Comparison of ENCODE assay signal across 9 mouse cellular contexts in the genomic region with DNA sequence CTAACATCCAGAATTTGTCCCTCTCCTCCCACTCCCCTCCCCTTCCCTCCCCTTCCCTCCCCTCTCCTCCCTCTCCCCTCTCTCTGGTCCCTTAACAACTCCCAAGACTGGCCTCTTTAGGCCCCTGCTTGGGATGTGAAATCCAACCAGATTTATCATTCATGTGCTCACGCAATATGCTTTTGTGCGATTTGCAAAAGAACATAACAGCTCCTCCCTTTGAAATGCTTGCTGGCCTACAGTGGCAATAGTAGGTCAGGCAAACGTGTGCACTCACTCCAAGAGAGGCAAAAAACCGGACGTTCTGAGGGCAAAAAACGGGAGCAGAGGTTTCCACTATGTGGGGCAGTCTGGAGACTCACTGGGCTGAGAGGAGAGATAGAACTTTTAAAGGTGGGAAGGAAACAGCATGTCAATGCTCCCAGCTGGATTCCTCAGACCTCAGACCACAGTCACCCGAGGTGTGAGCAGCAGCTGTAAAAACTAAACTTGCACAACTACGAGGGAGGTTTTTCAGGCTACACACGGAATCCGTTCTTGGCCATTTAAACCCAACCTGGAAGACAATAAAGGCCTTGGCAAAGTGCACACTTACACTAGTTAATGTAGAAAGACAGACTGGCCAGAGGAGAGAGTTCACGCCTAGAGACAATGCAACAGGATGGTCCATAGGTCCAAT. TPM values are rescaled to one million over a fixed set of nuclear protein-coding genes. Genes with fewer than 3 reads are reported as not detected.
DNase-seq lines count a peak whose midpoint lies in the region; ATAC-seq lines count a peak whose summit lies in the region.
"Had no signal": no experiment of that assay in that cellular context is flagged by ENCODE, and none has a peak within 500 bp of the region (broad histone marks: within the 10 kb centered on the region; RNA-seq: fewer than 3 reads in every experiment).

No protein-coding gene starts in this region.

- peak overlapping the region; percentile 90 for H3K9ac ChIP-seq in kidney, embryonic 16.5 days (replicated peaks; ENCODE audit: low read length)
- peak overlapping the region; percentile 78 for H3K9ac ChIP-seq in intestine, embryonic 15.5 days
- no peak overlapping the region for H3K9ac ChIP-seq in midbrain, embryonic 16.5 days (ENCODE audit: low read depth, low read length)

- H3K27me3 ChIP-seq in kidney, embryonic 16.5 days (ENCODE audit: insufficient read depth, low read length) = no peaks in the 10 kb centered on the region
- peaks cover 14% of the 10 kb centered on the region for H3K27me3 ChIP-seq in embryonic facial prominence, embryonic 10.5 days (replicated peaks; ENCODE audit: low read depth, poor library complexity, severe bottlenecking)
- H3K27me3 ChIP-seq in intestine, embryonic 15.5 days (replicated peaks) = no peaks in the 10 kb centered on the region
- no peaks in the 10 kb centered on the region for H3K27me3 ChIP-seq in midbrain, embryonic 16.5 days (ENCODE audit: control insufficient read depth, insufficient read depth, low read depth, low read length)

- WGBS in kidney, embryonic 16.5 days = 18% methylated on average over 11 of the region's 11 CpGs
- WGBS in embryonic facial prominence, embryonic 10.5 days = 29% methylated on average over 11 of the region's 11 CpGs
- 33% methylated on average over 11 of the region's 11 CpGs for WGBS in intestine, embryonic 15.5 days
- 32% methylated on average over 11 of the region's 11 CpGs for WGBS in midbrain, embryonic 16.5 days

- intact Hi-C loops in gastrocnemius, postnatal 14 days (cut with DNase I; ENCODE audit: low total_unique reads) = no loop called here

- DNase-seq in kidney, postnatal 14 days = no peak
- peak; percentile 13 for DNase-seq in embryonic facial prominence, embryonic 10.5 days (ENCODE audit: low spot score)
- DNase-seq in gastrocnemius, postnatal 14 days = no peak
- DNase-seq in ovary, postnatal 10 days (ENCODE audit: low spot score) = no peak

- peaks cover 30% of the 10 kb centered on the region for H3K4me1 ChIP-seq in kidney, embryonic 16.5 days (ENCODE audit: insufficient read depth, low read length)
- peaks cover 22% of the 10 kb centered on the region for H3K4me1 ChIP-seq in embryonic facial prominence, embryonic 10.5 days
- H3K4me1 ChIP-seq in intestine, embryonic 15.5 days (replicated peaks) = 0 out of 2 replicates have a peak, but pooled peaks cover 9% of the 10 kb centered on the region
- H3K4me1 ChIP-seq in midbrain, embryonic 16.5 days (ENCODE audit: control insufficient read depth, insufficient read depth, low read length) = peaks cover 10% of the 10 kb centered on the region

- no peaks in the 10 kb centered on the region for H3K9me3 ChIP-seq in kidney, embryonic 16.5 days (ENCODE audit: low read length)
- H3K9me3 ChIP-seq in embryonic facial prominence, embryonic 10.5 days = no peaks in the 10 kb centered on the region
- H3K9me3 ChIP-seq in intestine, embryonic 15.5 days = no peaks in the 10 kb centered on the region
- no peaks in the 10 kb centered on the region for H3K9me3 ChIP-seq in midbrain, embryonic 16.5 days (replicated peaks; ENCODE audit: control insufficient read depth, low read length, poor library complexity, severe bottlenecking)

- no peaks in the 10 kb centered on the region for H3K36me3 ChIP-seq in kidney, embryonic 16.5 days (ENCODE audit: insufficient read depth, low read length)
- H3K36me3 ChIP-seq in embryonic facial prominence, embryonic 10.5 days (replicated peaks) = no peaks in the 10 kb centered on the region
- H3K36me3 ChIP-seq in intestine, embryonic 15.5 days = no peaks in the 10 kb centered on the region
- H3K36me3 ChIP-seq in midbrain, embryonic 16.5 days (ENCODE audit: control insufficient read depth, insufficient read depth, low read length) = no peaks in the 10 kb centered on the region

- H3K27ac ChIP-seq in kidney, embryonic 16.5 days (ENCODE audit: low read length) = peak overlapping the region; percentile 94
- peak overlapping the region; percentile 88; the same call in 1 of the 2 replicates for H3K27ac ChIP-seq in embryonic facial prominence, embryonic 10.5 days (replicated peaks)
- peak overlapping the region; percentile 86 for H3K27ac ChIP-seq in intestine, embryonic 15.5 days
- no peak overlapping the region; the same call in 1 of the 2 replicates for H3K27ac ChIP-seq in midbrain, embryonic 16.5 days (ENCODE audit: low read length)

- peak; percentile 6; the same call in 1 of the 2 replicates for ATAC-seq in kidney, embryonic 16.5 days (ENCODE audit: low FRiP score, low TSS enrichment)
- ATAC-seq in intestine, embryonic 15.5 days = 0 out of 2 replicates have a peak, but pooled peaks have one; percentile 1
- ATAC-seq in midbrain, embryonic 16.5 days = no peak
- ATAC-seq in megakaryocyte progenitor cell, adult 5-6 weeks (replicated peaks; ENCODE audit: poor library complexity) = no peak

- peak overlapping the region; percentile 89 for H3K4me2 ChIP-seq in kidney, embryonic 16.5 days (replicated peaks; ENCODE audit: low read depth, low read length)
- H3K4me2 ChIP-seq in intestine, embryonic 15.5 days (replicated peaks) = peak overlapping the region; percentile 95
- H3K4me2 ChIP-seq in midbrain, embryonic 16.5 days (ENCODE audit: low read length) = peak overlapping the region; percentile 96

- H3K4me3 ChIP-seq in kidney, embryonic 16.5 days (ENCODE audit: low read length) = peak overlapping the region; percentile 84
- H3K4me3 ChIP-seq in embryonic facial prominence, embryonic 10.5 days = peak overlapping the region; percentile 88
- H3K4me3 ChIP-seq in intestine, embryonic 15.5 days (replicated peaks) = peak overlapping the region; percentile 79
- H3K4me3 ChIP-seq in midbrain, embryonic 16.5 days (ENCODE audit: low read depth, low read length) = peak overlapping the region; percentile 89

RNA-seq across cellular contexts. Expression of a gene that starts 0.6 kb away (rescaled TPM):
- polyA plus RNA-seq in kidney, embryonic 16.5 days (2015; fragmentation: Nextera tagmentation; extraction: Ambion mirVana) = 10.5 and 12.2 TPM in 2 replicates
- polyA plus RNA-seq in embryonic facial prominence, embryonic 10.5 days (2016; fragmentation: Nextera tagmentation; extraction: Ambion mirVana) = 6.1 TPM in 2 replicates
- polyA plus RNA-seq in intestine, embryonic 15.5 days (2015; fragmentation: Nextera tagmentation; extraction: Ambion mirVana) = 7.4 and 8.0 TPM in 2 replicates
- polyA plus RNA-seq in midbrain, embryonic 16.5 days (2015; fragmentation: Nextera tagmentation; extraction: Ambion mirVana) = 1.9 and 2.3 TPM in 2 replicates
- 0.44 and 0.81 TPM in 2 replicates for total RNA-seq in megakaryocyte progenitor cell, adult 5-6 weeks (2015)
- total RNA-seq in megakaryocyte progenitor cell, adult 5-6 weeks (2017) = 0.25 and 0.27 TPM in 2 replicates
- 1 to 10 TPM; 3.6 to 3.8 TPM for total RNA-seq in gastrocnemius, postnatal 14 days (2021)
- total RNA-seq: hematopoietic stem cell, adult 5-6 weeks had no signal

RNA-seq across cellular contexts. Expression of a gene that starts 45.1 kb away (rescaled TPM):
- 9.2 and 10.6 TPM in 2 replicates for polyA plus RNA-seq in kidney, embryonic 16.5 days (2015; fragmentation: Nextera tagmentation; extraction: Ambion mirVana)
- 13.0 and 13.3 TPM in 2 replicates for polyA plus RNA-seq in embryonic facial prominence, embryonic 10.5 days (2016; fragmentation: Nextera tagmentation; extraction: Ambion mirVana)
- 6.3 and 6.9 TPM in 2 replicates for polyA plus RNA-seq in intestine, embryonic 15.5 days (2015; fragmentation: Nextera tagmentation; extraction: Ambion mirVana)
- polyA plus RNA-seq in midbrain, embryonic 16.5 days (2015; fragmentation: Nextera tagmentation; extraction: Ambion mirVana) = 6.5 and 7.3 TPM in 2 replicates
- 28.2 and 32.7 TPM in 2 replicates for total RNA-seq in megakaryocyte progenitor cell, adult 5-6 weeks (2015)
- 27.1 and 33.8 TPM in 2 replicates for total RNA-seq in megakaryocyte progenitor cell, adult 5-6 weeks (2017)
- total RNA-seq in gastrocnemius, postnatal 14 days (2021) = 1 to 10 TPM; 5.1 to 5.5 TPM

Comparison
In these comparisons a context has a peak if more than half of its experiments do, and no peak if none do; other contexts are left out.
1. ATAC-seq: peak in kidney, embryonic 16.5 days (single experiment) and intestine, embryonic 15.5 days (single experiment); none in midbrain, embryonic 16.5 days (single experiment) and megakaryocyte progenitor cell, adult 5-6 weeks (single experiment).
2. Peak in every context shown above with its lines, with median percentiles within 50 percentile points of each other: H3K4me2 ChIP-seq and H3K4me3 ChIP-seq.